Mouse (Mus musculus) embryonic facial prominence, embryonic 15.5 days (tissue): ENCODE data around the gene Olig3. TPM values are rescaled to one million over a fixed set of nuclear protein-coding genes. Genes with fewer than 3 reads are reported as not detected.
"Not testable (repeated sequence)": the region's sequence is repeated elsewhere in the genome, so short reads cannot be mapped to it uniquely, and the experiment has no call there.

ENCODE experiments used
- ATAC-seq: fragments of 200-750 bp; cut with Nextera tagmentation; 2 replicates; pipeline ENCODE4 v1.8.0; 2017; ENCODE audit warnings: low read depth, moderate TSS enrichment; ENCODE audit not compliant: insufficient number of reproducible peaks, low FRiP score, low TSS enrichment
- H3K27ac ChIP-seq: fragments of 300-500 bp; sonication (generic); replicated peaks from 2 replicates; pipeline ENCODE4 v1.5.1; 2015; ENCODE audit warnings: mild to moderate bottlenecking, inconsistent platforms
- H3K27me3 ChIP-seq: fragments of 300-500 bp; sonication (generic); 2 replicates; pipeline ENCODE4 v1.6.1; 2015; ENCODE audit warnings: inconsistent platforms
- H3K36me3 ChIP-seq: fragments of 300-500 bp; sonication (generic); 2 replicates; pipeline ENCODE4 v1.6.1; 2015; ENCODE audit warnings: mild to moderate bottlenecking, inconsistent platforms
- H3K4me1 ChIP-seq: fragments of 300-500 bp; sonication (generic); 2 replicates; pipeline ENCODE4 v1.6.1; 2015; ENCODE audit warnings: inconsistent platforms
- H3K4me2 ChIP-seq: fragments of 300-500 bp; sonication (generic); replicated peaks from 2 replicates; pipeline ENCODE4 v1.6.1; 2015; ENCODE audit warnings: mild to moderate bottlenecking, inconsistent platforms
- H3K4me3 ChIP-seq: fragments of 300-500 bp; sonication (generic); replicated peaks from 2 replicates; pipeline ENCODE4 v1.5.1; 2015; ENCODE audit warnings: mild to moderate bottlenecking, inconsistent platforms
- H3K9ac ChIP-seq: fragments of 300-500 bp; sonication (generic); 2 replicates; pipeline ENCODE4 v1.6.1; 2015; ENCODE audit warnings: inconsistent platforms
- H3K9me3 ChIP-seq: fragments of 300-500 bp; sonication (generic); replicated peaks from 2 replicates; pipeline ENCODE4 v1.6.1; 2016; ENCODE audit warnings: inconsistent platforms
- WGBS: fragments of 180-500 bp; shearing (Covaris S2); methylation state at CpG from one replicate; pipeline ENCODE4 v1.1.7; 2015; 5-methylcytosine and 5-hydroxymethylcytosine counted together
- polyA plus RNA-seq: library from polyadenylated mRNA; unstranded; fragments of >200 nt; fragmentation: Nextera tagmentation; extraction: Ambion mirVana; gene quantifications from 2 replicates; pipeline ENCODE4 v1.2.1, GENCODE M21; 2015

The Olig3 gene
- polyA plus RNA-seq, 1 experiment from 2014 or later, result not detected

DNA sequence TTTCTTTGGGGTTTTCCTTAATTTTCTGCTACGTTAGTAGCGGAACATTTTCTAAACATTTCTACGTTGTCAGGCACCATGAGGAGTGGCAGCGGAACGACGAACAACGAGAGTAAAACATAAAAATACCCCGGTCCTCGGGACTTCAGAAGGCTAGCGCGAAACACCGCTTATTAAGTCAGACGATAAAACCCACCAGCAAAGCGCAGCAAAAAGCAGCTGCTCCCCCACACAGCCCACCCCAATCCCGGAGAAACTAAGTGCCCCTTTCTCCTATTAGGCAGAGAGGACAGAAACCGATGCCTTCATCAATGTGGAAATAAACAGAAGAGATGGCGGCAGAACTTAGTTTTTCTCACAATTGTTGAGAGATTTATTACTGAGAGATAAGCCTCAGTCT, 6.5 kb downstream of the Olig3 start:
- Histone ChIP-seq H3K4me2 (peak overlapping the region; percentile 33; the same call in 1 of the 2 replicates), H3K4me1 (peaks cover 5% of the 10 kb centered on the region; the same call in 1 of the 2 replicates), H3K4me3 (peak overlapping the region; percentile 12; the same call in 1 of the 2 replicates), H3K9me3 (no peaks in the 10 kb centered on the region), H3K27ac (no peak overlapping the region), H3K36me3 (no peaks in the 10 kb centered on the region), H3K27me3 (peaks cover 69% of the 10 kb centered on the region), H3K9ac (no peak overlapping the region)
- WGBS, result 1% methylated on average over 17 of the region's 17 CpGs
- ATAC-seq, result no peak

DNA sequence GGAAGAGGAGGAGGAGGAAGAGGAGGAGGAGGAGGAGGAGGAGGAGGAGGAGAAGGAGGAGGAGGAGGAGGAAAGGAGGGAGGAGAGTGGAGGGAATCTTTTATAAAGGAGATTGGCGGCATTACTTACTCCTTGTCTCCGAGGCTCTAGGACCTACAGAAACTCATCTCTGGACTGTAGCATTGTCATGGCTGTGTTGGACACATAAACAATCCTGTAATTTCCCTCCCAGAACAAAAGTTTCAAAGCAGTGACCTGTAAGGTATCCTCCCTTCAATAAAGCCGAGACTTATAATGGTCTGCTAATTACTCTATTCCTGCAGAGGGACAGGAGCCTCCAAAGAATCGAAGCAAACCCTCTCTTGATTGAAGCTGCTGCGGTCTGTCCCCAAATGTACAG, 7.0 kb downstream of the Olig3 start:
- peaks cover 64% of the 10 kb centered on the region for H3K27me3 ChIP-seq
- WGBS, result 5% methylated on average over 5 of the region's 5 CpGs

DNA sequence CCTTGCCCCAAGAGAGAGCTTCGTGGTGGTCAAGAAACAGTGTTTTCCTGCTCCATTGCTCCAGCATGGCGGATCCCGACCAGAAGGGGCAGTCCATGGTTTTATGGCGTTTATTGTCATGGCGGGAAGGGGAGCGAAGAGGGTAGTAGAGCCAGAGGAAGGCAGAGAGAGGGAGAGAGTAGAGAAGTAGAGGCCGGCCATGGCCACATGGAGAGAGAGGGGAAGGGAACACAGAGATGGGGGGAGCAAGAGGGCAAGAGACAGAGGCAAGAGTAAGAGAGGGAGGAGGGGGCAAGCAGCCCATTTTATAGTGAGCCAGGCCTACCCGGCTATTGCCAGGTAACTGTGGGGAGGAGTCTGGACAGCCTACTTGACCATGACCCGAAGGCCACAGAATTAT, 12.8 kb downstream of the Olig3 start:
- Histone ChIP-seq H3K9me3 (no peaks in the 10 kb centered on the region), H3K36me3 (no peaks in the 10 kb centered on the region), H3K27ac (no peak overlapping the region), H3K4me1 (no peaks in the 10 kb centered on the region), H3K4me2 (no peak overlapping the region), H3K27me3 (peaks cover 22% of the 10 kb centered on the region), H3K4me3 (no peak overlapping the region), H3K9ac (no peak overlapping the region)
- ATAC-seq, result no peak
- 89% methylated on average over 9 of the region's 9 CpGs for WGBS

More for the DNA sequence above, 7.0 kb downstream of the Olig3 start:
- H3K4me3 ChIP-seq, result no peak overlapping the region
- ATAC-seq, result no peak
- no peak overlapping the region for H3K27ac ChIP-seq
- H3K4me1 ChIP-seq, result peaks cover 5% of the 10 kb centered on the region; the same call in 1 of the 2 replicates
- no peak overlapping the region for H3K4me2 ChIP-seq
- H3K9ac ChIP-seq, result no peak overlapping the region
- H3K36me3 ChIP-seq, result no peaks in the 10 kb centered on the region
- H3K9me3 ChIP-seq, result no peaks in the 10 kb centered on the region

DNA sequence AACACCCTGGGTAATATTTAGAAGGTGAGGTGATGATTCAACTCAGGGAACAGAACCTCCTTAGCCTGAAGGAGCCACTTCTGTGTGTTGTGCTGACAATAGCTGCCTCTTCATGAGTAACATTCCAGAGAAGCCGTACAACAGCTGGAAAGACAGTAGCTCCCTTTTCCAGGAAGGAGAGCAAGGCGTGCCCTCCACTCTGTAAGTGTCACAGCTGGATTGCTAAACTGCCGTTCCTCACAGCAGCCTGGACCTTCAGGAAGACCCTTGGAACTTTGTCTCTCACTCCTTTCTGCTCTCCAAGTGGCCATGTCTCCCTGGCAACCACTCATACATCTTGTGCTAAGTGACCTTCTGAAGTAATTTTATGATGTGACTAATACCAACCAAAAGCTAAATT, 13.8 kb downstream of the Olig3 start:
- H3K27me3 ChIP-seq, result peaks cover 11% of the 10 kb centered on the region
- no peaks in the 10 kb centered on the region for H3K36me3 ChIP-seq
- H3K4me3 ChIP-seq, result no peak overlapping the region
- H3K9ac ChIP-seq, result no peak overlapping the region
- H3K4me1 ChIP-seq, result no peaks in the 10 kb centered on the region
- no peak overlapping the region for H3K4me2 ChIP-seq
- 47% methylated on average over 3 of the region's 3 CpGs for WGBS
- no peaks in the 10 kb centered on the region for H3K9me3 ChIP-seq
- H3K27ac ChIP-seq, result no peak overlapping the region
- no peak for ATAC-seq

DNA sequence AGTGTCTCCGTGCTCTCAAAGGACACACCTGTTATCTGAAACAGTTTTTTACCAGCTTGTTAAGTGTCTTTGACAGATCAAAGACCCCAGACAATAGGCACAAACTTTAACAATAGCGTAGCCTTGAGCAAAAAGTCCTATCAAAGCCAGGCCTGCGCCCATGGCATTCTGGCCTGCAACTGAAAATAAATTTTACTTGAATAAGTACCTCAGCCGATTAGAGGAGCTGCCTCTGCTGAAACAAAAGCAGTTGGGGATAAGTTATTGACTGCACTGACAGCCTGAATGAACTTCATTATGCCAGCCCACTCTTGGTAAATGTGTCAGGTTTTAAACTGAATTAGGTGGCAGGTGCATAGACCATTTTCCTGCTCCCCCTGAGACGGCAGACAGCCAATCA, 15.9 kb downstream of the Olig3 start:
- Histone ChIP-seq H3K27ac (no peak overlapping the region), H3K4me2 (no peak overlapping the region), H3K27me3 (no peaks in the 10 kb centered on the region; the same call in 1 of the 2 replicates), H3K9ac (no peak overlapping the region), H3K4me1 (no peaks in the 10 kb centered on the region), H3K4me3 (no peak overlapping the region), H3K36me3 (no peaks in the 10 kb centered on the region), H3K9me3 (no peaks in the 10 kb centered on the region)
- 60% methylated on average over 5 of the region's 5 CpGs for WGBS
- no peak for ATAC-seq

DNA sequence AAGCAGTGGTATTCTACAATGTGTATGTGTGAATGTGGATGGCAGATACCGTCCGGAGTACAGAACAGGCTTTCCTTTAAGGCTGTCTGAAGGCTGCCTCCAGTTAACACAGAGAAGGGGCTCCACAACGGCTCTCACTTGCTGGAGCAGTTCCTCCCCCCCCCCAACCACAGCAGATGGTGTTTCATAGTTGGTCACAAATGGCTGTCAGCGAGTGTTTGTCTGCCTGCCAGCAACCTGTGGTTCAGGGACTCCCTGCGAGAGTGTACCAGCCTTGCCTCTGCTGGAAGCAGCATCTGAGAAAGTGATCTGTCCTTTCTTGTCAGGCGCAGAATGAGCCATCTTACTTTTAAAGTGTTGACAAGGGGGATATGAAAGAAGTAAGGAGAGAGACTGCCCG, 17.5 kb downstream of the Olig3 start:
- Histone ChIP-seq H3K27ac (no peak overlapping the region), H3K36me3 (no peaks in the 10 kb centered on the region), H3K9ac (no peak overlapping the region), H3K4me2 (no peak overlapping the region), H3K27me3 (no peaks in the 10 kb centered on the region), H3K9me3 (no peaks in the 10 kb centered on the region), H3K4me3 (no peak overlapping the region), H3K4me1 (no peaks in the 10 kb centered on the region)
- ATAC-seq, result no peak
- WGBS, result 45% methylated on average over 7 of the region's 7 CpGs

DNA sequence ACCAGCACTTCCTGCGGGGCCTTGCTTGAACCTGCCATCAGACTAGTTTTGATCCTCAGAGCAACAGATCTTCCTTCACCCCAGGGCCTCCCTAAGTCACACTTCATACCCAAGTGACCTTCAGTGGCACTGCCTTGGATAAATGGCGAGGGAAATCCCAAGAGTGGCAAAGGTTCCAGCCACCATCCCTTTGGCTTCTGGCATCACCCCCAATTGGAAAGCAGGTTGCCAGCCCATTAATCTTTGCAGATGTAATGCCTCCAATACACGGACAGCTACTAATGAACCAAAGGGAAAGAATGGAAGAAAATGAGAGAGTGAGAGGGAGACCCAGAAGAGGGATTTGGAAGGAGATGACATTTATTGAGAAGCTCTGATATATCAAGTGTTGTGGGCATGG, 18.0 kb downstream of the Olig3 start:
- no peak for ATAC-seq
- H3K27ac ChIP-seq, result no peak overlapping the region
- H3K9ac ChIP-seq, result no peak overlapping the region
- no peaks in the 10 kb centered on the region for H3K4me1 ChIP-seq
- H3K36me3 ChIP-seq, result no peaks in the 10 kb centered on the region
- no peaks in the 10 kb centered on the region for H3K27me3 ChIP-seq
- no peaks in the 10 kb centered on the region for H3K9me3 ChIP-seq
- WGBS, result 71% methylated on average over 3 of the region's 3 CpGs
- no peak overlapping the region for H3K4me2 ChIP-seq
- no peak overlapping the region for H3K4me3 ChIP-seq

DNA sequence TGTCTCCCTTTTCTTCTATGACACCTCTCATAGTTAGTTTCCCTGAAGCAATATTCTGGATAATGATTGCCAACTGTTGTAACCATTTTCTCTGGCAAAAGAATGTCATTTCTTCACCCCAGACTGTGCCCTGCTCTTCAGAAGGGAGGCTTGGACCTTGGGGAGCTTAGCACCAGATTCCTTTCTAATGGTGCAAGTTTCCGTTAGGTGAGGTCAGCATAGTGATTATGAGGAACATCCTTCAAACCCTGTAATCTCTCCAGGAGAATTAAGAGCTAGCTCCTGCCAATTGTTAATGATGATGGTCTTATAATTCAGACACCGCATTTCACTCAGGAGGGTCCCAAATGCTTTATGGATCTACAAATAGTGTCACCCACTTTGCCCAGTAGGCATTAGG, 19.5 kb downstream of the Olig3 start:
- no peak for ATAC-seq
- no peak overlapping the region for H3K4me2 ChIP-seq
- H3K27me3 ChIP-seq, result no peaks in the 10 kb centered on the region
- 85% methylated on average over 2 of the region's 2 CpGs for WGBS
- H3K4me1 ChIP-seq, result no peaks in the 10 kb centered on the region
- no peaks in the 10 kb centered on the region for H3K36me3 ChIP-seq
- H3K9ac ChIP-seq, result no peak overlapping the region
- H3K27ac ChIP-seq, result no peak overlapping the region
- no peaks in the 10 kb centered on the region for H3K9me3 ChIP-seq
- no peak overlapping the region for H3K4me3 ChIP-seq

DNA sequence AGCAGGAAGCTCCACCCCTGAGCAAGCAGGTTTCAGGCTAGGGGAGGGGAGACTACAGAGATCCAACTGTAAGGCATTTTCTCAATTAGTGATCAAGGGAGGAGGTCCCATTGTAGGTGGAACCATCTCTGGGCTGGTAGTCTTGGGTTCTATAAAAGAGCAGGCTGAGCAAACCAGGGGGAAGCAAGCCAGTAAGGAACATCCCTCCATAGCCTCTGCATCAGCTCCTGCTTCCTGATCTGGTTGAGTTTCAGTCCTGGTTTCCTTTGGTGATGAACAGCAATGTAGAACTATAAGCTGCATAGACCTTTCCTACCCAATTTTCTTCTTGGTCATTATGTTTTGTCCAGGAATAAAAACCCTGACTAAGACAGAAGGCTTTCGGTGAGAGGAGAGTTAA, 24.6 kb downstream of the Olig3 start:
- H3K27me3 ChIP-seq, H3K4me1 ChIP-seq, ATAC-seq, H3K4me2 ChIP-seq, H3K36me3 ChIP-seq, H3K4me3 ChIP-seq, H3K9ac ChIP-seq, H3K27ac ChIP-seq, H3K9me3 ChIP-seq: not testable (repeated sequence)
- 94% methylated on average over 1 of the region's 1 CpGs for WGBS

DNA sequence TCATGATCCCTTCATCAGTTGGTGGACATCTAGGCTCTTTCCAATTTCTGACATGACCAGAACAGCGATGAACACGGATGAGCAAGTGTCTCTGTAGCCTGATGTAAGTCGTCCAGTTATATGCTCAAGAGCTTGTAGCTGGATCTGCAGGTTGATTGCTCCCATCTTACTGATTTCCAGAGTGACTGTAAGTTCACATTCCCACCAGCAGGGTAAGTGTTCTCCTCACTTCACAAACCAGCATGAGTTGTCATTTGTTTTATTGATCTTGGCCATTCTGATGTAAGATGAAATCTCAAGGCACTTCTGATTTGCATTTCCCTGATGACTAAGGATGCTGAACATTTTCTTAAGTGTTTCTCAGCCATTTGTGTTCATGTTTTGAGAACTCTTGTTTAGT, 27.8 kb downstream of the Olig3 start:
- Histone ChIP-seq H3K27me3 (no peaks in the 10 kb centered on the region), H3K9ac (no peak overlapping the region), H3K9me3 (no peaks in the 10 kb centered on the region), H3K4me2 (no peak overlapping the region), H3K36me3 (no peaks in the 10 kb centered on the region), H3K4me3 (no peak overlapping the region), H3K27ac (no peak overlapping the region), H3K4me1 (no peaks in the 10 kb centered on the region)
- 85% methylated on average over 3 of the region's 3 CpGs for WGBS
- no peak for ATAC-seq

DNA sequence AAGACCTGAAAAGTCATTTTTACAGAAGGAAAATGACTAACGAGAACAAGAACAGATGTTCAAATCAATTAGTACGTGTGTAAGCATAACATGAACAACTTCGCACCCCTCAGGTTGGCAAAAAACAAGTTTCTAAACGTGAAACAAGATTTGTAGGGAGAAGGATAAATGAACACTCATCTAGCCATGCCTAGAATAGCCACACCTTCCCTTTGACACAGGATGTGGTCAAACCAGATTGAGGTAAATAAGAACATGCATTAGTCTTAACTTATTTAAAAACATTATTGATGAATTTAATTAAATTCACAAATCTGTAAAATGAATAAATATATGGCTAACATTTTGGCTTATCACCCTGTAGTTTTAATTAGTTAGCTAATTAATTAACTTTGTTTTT, 35.5 kb downstream of the Olig3 start:
- H3K4me1 ChIP-seq, result no peaks in the 10 kb centered on the region
- H3K9ac ChIP-seq, result no peak overlapping the region
- no peaks in the 10 kb centered on the region for H3K9me3 ChIP-seq
- 75% methylated on average over 4 of the region's 4 CpGs for WGBS
- no peak overlapping the region for H3K4me3 ChIP-seq
- no peak overlapping the region for H3K4me2 ChIP-seq
- no peak for ATAC-seq
- H3K27me3 ChIP-seq, result no peaks in the 10 kb centered on the region
- H3K27ac ChIP-seq, result no peak overlapping the region
- no peaks in the 10 kb centered on the region for H3K36me3 ChIP-seq

DNA sequence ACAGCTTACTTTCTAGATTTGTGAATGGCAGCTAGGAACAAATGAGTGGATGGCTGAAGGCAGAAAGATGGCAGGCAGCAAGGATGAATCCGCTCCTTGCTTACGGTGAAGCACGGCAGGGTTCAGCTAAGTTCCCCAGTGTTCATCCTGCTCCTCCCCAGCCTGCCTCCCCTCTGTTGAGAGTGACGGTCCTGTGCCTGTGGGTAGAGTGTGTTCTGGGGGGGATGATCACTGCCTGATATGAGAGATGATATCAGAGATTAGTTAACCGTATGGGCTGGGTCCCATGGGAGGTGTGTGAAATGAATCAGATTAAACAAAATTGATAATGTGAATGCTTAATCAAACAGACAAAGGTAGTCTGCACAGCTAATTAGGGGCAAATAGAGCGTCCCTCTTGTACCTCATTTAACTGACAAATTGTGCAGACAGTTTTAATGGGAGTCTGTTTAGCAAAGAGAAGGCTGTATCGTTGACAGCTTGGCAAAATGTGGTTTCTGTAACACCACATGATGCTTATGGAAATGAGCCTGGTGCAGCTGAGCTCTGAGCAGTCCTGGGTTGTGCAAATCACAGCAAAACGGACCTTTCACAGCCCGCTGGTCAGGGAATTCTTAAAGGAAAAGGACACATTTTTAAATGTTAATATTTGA, 40.3 kb downstream of the Olig3 start:
- no peak for ATAC-seq
- H3K36me3 ChIP-seq, result no peaks in the 10 kb centered on the region
- no peaks in the 10 kb centered on the region for H3K4me1 ChIP-seq
- no peak overlapping the region for H3K4me3 ChIP-seq
- no peak overlapping the region for H3K27ac ChIP-seq
- H3K4me2 ChIP-seq, result no peak overlapping the region
- 42% methylated on average over 9 of the region's 9 CpGs for WGBS
- no peaks in the 10 kb centered on the region for H3K9me3 ChIP-seq
- H3K9ac ChIP-seq, result no peak overlapping the region
- H3K27me3 ChIP-seq, result 0 out of 2 replicates have a peak, but pooled peaks cover 3% of the 10 kb centered on the region
